Mouse (Mus musculus): ENCODE results near the gene Scd2.
"Not testable (repeated sequence)": the region's sequence is repeated elsewhere in the genome, so short reads cannot be mapped to it uniquely, and the experiment has no call there.

The Scd2 gene

GRCm38 (mm10) chr19:44274452-44274851 is 19.0 kb upstream of the Scd2 start:
- DNase-seq: no peak

DNA sequence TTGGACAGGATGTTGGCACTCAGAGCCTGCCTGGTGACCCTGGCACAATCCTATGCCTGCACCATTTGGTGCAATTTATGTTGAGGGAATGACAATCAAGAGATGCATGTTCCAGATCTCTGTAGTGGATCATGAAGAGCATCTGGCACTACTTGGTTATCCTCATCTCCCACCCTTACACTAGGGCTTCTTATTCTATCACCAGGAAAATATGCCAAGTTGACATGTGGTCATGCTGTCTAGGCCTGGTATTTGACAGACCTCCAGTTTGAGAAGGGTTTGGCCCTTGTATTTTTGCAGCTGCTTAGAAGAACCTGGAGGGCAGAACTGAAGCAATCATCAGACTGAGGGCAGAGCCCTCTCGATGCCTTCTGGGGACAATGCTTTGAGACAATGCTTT is 18.1 kb upstream of the Scd2 start:
- no peak for DNase-seq

- DNase-seq: no peak
Observed at GRCm38 (mm10) chr19:44276861-44277260, 16.6 kb upstream of the Scd2 start.

DNA sequence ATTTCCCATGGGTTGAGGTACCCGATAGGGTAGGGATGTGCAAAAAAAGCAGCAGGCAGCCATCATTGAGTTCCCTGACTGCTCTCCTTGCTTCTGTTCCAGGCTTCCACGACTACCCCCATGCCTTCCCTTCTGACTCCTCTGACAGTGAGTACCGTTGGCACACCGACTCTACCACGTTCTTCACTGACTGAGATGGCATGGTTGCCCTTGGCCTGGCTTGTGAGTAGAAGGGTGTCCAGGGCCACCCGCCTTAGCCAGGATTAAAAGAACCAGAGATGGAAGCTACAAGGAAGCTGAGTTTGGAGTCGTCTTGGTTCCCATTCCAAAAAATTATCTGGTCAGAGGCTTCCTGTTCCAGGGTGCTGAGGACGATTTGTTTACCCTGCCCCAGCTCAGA is 15.5 kb upstream of the Scd2 start:
- DNase-seq: no peak

- no peak for DNase-seq
Observed at GRCm38 (mm10) chr19:44280755-44281154, 12.7 kb upstream of the Scd2 start.

DNA sequence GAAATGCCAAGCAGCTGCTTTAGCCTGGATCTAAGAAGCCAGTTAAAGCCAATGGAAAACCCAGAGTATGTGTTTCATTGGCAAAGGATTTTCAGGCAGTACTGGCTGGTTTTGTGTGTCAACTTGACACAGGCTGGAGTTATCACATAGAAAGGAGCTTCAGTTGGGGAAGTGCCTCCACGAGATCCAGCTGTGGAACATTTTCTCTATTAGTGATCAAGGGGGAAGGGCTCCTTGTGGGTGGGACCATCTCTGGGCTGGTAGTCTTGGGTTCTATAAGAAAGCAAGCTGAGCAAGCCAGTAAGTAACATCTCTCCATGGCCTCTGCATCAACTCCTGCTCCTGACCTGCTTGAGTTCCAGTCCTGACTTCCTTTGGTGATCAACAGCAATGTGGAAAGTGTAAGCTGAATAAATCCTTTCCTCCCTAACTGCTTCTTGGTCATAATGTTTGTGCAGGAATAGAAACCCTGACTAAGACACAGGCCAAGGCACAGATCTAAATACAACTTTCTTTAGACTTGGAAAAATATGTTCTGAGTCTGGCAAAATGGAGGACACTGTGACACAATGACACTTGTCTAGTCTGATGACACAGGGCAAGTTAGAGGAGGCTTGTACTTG is 11.5 kb upstream of the Scd2 start:
- DNase-seq: not testable (repeated sequence)

- no peak for DNase-seq
Observed at GRCm38 (mm10) chr19:44282534-44283156, 10.8 kb upstream of the Scd2 start.

DNA sequence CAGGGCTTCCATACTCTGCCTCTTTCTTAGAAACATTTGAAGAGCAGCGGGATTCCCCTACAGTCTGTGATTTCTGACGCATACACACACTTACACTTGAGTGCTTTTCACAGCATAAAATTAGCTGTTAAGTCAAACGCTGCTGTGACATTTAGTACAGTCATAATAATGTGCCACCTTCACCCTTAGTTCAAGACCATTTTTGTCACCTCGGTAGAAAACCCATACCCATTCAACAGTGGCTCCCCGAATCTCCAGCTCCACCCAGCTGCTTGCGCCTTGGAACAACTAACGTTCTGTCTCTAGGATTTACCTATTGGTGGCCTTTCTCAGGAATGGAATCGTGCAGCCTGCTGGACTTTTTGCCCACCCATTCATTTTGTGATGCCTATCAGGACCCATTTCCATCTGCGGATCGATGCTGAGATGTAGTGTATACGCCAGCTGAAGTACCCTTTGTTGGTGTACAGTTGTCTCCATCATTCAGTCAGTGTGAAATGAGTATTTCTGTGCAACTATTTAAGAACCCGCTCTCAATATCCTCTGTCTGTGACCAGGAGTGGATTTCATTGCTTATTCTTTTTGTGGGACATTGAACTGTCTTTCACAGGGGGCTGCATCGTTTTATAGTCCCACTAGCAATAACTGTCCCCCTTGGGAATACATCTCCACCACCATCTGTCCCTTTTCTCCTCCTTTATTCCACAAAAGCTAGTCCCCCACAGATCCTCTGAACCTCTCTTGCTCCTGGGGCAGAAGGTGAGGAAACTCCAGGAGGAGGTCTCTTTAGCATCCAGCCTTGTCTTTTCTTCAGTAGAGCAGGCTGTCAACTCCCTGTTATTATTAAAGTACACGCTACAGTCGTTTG is 10.1 kb upstream of the Scd2 start:
- DNase-seq: no peak

DNA sequence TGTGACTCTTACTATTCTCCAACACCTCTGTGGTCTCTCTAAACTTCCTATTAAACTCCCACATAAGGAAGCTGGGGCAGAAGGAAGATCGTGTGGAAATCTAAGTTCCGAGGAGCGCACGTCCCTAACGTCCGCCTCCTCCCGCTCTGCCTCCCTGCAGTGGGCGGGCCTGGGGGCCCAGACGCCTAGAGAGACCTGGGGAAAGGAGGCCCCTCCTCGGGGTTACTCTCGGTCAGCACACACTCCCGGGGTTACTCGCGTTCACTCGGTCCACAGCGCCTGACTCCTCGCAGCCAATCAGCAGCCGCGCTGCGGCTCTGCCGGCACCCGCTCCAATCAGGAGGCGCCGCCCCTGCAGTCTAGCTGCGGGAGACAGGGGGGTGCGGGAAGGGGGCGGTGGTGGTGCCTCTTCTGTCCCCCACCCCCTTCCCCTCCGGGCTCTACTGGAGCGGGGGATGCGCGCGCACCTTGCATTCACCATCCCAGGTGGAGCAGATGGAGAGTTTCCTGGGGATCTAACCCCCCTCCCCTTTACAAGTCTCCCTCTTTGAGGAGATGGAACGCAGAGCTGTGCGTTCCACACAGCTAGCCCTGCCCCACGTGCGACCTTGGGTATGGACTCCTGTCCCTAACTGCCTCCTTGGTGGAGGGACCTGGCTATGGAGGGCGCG is 9.3 kb upstream of the Scd2 start:
- DNase-seq: peak; percentile 95

DNA sequence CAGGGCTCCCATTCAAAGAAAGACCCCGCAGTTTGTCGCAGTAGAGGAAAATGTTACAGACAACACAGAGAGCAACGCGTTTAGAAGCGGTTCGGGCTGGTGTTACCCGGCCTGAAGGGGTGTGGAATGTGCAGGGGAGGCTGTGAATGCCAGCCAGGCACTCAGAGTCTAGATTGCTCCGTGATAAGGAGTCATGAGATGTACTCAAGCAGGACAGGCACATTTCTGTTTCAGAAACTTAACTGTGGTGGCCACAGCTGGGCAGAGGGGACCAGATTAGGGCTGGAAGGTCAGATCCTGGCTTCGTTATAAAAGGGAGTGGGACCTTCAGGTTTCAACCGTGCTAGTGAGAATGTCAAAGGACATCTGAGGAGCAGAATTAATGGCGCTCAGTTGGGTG is 8.8 kb upstream of the Scd2 start:
- no peak for DNase-seq

DNA sequence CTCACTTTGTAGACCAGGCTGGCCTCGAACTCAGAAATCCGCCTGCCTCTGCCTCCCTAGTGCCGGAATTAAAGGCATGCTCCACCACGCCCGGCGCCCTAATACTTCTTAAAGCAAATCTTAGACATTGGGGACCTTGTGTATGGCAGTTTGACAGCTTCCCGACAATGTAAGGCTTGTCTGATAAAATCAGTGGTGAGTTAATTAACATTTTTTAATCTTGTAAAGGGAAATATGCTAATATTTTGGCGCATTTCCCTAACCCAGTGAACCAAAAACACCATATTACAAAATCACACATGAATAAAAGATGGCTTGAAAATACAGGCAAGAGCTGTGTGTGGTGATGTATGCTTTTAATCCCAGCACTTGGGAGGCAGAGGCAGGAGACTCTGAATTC is 7.9 kb upstream of the Scd2 start:
- no peak for DNase-seq

DNA sequence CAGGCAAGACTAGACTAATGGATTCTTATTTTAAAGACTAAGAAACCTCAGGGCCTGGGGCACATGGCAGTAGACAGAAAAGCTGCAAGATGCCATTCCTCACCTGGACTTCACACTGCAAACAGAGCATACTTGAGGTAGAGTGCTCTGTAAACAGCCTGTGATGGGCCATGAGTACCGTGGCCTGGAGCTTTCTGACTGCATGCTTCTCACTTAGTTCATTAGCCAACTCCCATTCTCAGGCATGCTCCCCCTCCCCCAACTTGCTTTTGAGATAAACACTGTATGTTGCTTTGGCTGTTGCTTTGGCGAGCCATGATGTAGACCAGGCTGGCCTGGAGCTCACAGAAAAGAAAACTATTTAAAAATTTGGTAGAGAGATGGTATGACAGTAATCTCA is 7.4 kb upstream of the Scd2 start:
- no peak for DNase-seq

- no peak for DNase-seq
Observed at GRCm38 (mm10) chr19:44287415-44288110, 5.9 kb upstream of the Scd2 start.

GRCm38 (mm10) chr19:44292083-44292482 is 1.4 kb upstream of the Scd2 start:
- DNase-seq: no peak

- DNase-seq: no peak
Observed at GRCm38 (mm10) chr19:44292483-44292882, 991 bp upstream of the Scd2 start.

DNA sequence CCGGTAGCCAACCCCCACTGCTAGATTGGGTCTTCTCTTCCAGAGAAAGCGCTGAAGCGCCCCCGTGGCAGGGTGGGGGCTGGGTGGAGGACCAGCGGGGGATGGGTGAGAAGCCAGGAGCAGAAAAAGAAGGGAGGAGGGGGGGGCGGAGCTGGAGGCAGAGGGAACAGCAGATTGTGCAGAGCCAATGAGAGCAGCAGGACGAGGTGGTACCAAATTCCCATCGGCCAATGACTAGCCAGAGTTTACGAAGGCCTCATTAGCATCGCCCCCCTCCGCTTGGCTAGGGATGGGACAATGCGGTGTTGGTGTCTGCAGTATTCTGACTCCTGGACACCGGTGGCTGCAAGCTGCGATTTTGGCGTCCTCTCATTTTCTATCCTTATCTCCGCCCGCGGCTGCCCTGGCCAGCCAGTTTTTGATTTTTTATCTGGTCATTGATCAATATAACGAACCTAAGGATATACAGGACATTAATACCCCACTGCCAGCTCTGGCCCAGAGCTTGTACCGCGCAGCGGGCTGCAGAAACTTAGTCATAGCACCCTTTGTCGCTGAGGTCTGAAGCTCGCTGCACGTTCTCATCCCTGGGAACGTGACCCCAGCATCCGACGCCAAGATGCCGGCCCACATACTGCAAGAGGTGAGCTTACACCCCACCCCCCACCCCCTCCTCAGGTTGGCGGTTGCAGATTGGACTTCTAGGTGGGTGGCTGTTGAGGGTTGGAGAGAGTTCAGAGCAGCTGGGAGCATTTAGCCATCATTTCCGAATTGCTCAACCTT is 486 bp downstream of the Scd2 start:
- peak; percentile 98 for DNase-seq

DNA sequence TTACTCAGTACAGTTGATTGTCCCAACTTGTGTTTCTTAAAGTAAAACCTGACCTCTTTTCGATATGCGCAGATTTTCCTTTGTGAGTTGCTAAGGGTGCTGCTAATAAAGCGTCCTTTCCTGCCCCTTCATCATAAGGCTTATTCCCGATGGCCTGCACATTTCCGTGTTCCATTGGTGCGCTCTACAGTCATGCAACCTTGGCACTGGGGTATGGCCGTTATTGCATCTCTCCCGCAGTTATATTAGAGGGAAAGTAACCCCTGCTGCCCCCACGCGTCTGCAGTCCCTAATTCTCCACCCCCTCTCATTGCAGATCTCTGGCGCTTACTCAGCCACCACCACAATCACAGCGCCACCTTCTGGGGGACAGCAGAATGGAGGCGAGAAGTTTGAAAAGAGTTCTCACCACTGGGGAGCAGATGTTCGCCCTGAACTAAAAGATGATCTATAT is 1.1 kb downstream of the Scd2 start:
- DNase-seq: peak; percentile 91

- DNase-seq: peak; percentile 67
Observed at GRCm38 (mm10) chr19:44295251-44295650, 1.8 kb downstream of the Scd2 start.

DNA sequence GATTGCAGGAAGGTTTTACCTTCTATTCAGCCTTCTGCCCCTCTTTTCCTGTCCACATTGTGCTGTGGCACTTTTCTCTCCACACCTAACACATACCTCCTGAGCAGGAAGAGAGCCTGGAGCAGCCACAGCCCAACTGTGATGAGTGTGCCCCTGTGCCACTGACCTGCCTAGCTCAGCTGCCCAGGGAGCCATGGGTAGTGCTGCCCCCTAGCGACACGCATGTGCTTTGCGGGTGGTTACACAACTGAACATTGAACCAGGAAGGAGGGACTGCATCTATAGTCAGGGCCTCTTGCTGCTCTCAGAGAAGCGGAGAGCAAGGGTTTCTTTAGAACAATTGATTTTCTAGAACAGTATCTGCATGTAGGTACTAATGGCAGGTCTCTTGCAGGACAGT is 2.3 kb downstream of the Scd2 start:
- DNase-seq: peak; percentile 85

GRCm38 (mm10) chr19:44296186-44296585 is 2.7 kb downstream of the Scd2 start:
- DNase-seq: no peak

- peak; percentile 41 for DNase-seq
Observed at GRCm38 (mm10) chr19:44297068-44297760, 3.7 kb downstream of the Scd2 start.

Data from layer of hippocampus, adult 9-11 months (tissue).